ENCODE assay signal across 12 mouse cellular contexts in genomic region chr10:126144609-126145202, GRCm38 (mm10).
DNase-seq lines count a peak whose midpoint lies in the region; ATAC-seq and TF ChIP-seq lines count a peak whose summit lies in the region.
"Had no signal": no experiment of that assay in that cellular context is flagged by ENCODE, and none has a peak within 500 bp of the region (broad histone marks: within the 10 kb centered on the region; RNA-seq: fewer than 3 reads in every experiment).

No protein-coding gene starts in this region.

- peak; percentile 62 for DNase-seq in kidney, postnatal 0 days (ENCODE audit: low spot score)
- no peak for DNase-seq in kidney, adult 18-20 months
- DNase-seq in embryo, embryonic 11 days, result peak; percentile 44
- no peak for DNase-seq in right cerebral cortex, postnatal 4 days
- DNase-seq in cerebellum, postnatal 25 days, result no peak
- DNase-seq: cerebellum, postnatal 36 days; thymus, adult 18-20 months had no signal

- H3K4me3 ChIP-seq in kidney, postnatal 0 days (replicated peaks; ENCODE audit: low read depth, low read length), result peak overlapping the region; percentile 19
- H3K4me3 ChIP-seq in intestine, embryonic 16.5 days (ENCODE audit: low read length), result no peak overlapping the region
- H3K4me3 ChIP-seq in stomach, embryonic 14.5 days (ENCODE audit: low read depth, low read length), result no peak overlapping the region
- H3K4me3 ChIP-seq: heart, embryonic 12.5 days; hindbrain, embryonic 13.5 days had no signal

- H3K27me3 ChIP-seq in kidney, postnatal 0 days (ENCODE audit: insufficient read depth, low read length), result no peaks in the 10 kb centered on the region
- no peaks in the 10 kb centered on the region for H3K27me3 ChIP-seq in intestine, embryonic 16.5 days (replicated peaks; ENCODE audit: control insufficient read depth, insufficient read depth, low read length)
- no peaks in the 10 kb centered on the region for H3K27me3 ChIP-seq in stomach, embryonic 14.5 days (ENCODE audit: control insufficient read depth, insufficient read depth, low read length)
- H3K27me3 ChIP-seq: heart, embryonic 12.5 days; hindbrain, embryonic 13.5 days had no signal

- H3K27ac ChIP-seq in kidney, postnatal 0 days, result no peak overlapping the region
- 0 out of 2 replicates have a peak overlapping the region, but pooled peaks have one; percentile 10 for H3K27ac ChIP-seq in intestine, embryonic 16.5 days (ENCODE audit: low read length)
- peak overlapping the region; percentile 94 for H3K27ac ChIP-seq in stomach, embryonic 14.5 days (ENCODE audit: low read length)
- H3K27ac ChIP-seq: hindbrain, embryonic 13.5 days had no signal

- TF ChIP-seq CTCF in kidney, postnatal 0 days (IDR thresholded peaks at IDR 0.05; ENCODE audit: low read depth), result no peak

- no peak for ATAC-seq in kidney, postnatal 0 days (replicated peaks; ENCODE audit: low FRiP score, low read depth)
- ATAC-seq in intestine, embryonic 16.5 days, result no peak
- ATAC-seq in stomach, embryonic 14.5 days (ENCODE audit: insufficient number of reproducible peaks, insufficient read depth, low FRiP score, low read depth), result peak; percentile 49; the same call in 1 of the 2 replicates
- ATAC-seq in cerebellum, adult (ENCODE audit: insufficient number of reproducible peaks, low FRiP score, low TSS enrichment), result no peak

- no peaks in the 10 kb centered on the region for H3K9me3 ChIP-seq in kidney, postnatal 0 days (replicated peaks; ENCODE audit: low read length)
- H3K9me3 ChIP-seq in intestine, embryonic 16.5 days (ENCODE audit: control insufficient read depth, low read length), result no peaks in the 10 kb centered on the region
- no peaks in the 10 kb centered on the region for H3K9me3 ChIP-seq in stomach, embryonic 14.5 days (ENCODE audit: control insufficient read depth, low read depth, low read length)
- H3K9me3 ChIP-seq: heart, embryonic 12.5 days; hindbrain, embryonic 13.5 days had no signal

- peak overlapping the region; percentile 52 for H3K4me2 ChIP-seq in kidney, postnatal 0 days (ENCODE audit: low read length)
- H3K4me2 ChIP-seq in intestine, embryonic 16.5 days (ENCODE audit: low read depth, low read length), result peak overlapping the region; percentile 14; the same call in 1 of the 2 replicates
- H3K4me2 ChIP-seq in stomach, embryonic 14.5 days (replicated peaks; ENCODE audit: low read depth, low read length), result peak overlapping the region; percentile 33
- H3K4me2 ChIP-seq: heart, embryonic 12.5 days; hindbrain, embryonic 13.5 days had no signal

- WGBS in kidney, postnatal 0 days, result 29% methylated on average over 12 of the region's 12 CpGs
- WGBS in intestine, embryonic 16.5 days, result 55% methylated on average over 12 of the region's 12 CpGs
- 30% methylated on average over 12 of the region's 12 CpGs for WGBS in stomach, embryonic 14.5 days

- H3K36me3 ChIP-seq in kidney, postnatal 0 days (ENCODE audit: insufficient read depth, low read length), result no peaks in the 10 kb centered on the region
- H3K36me3 ChIP-seq in intestine, embryonic 16.5 days (ENCODE audit: control insufficient read depth, insufficient read depth, low read length), result no peaks in the 10 kb centered on the region
- H3K36me3 ChIP-seq in stomach, embryonic 14.5 days (ENCODE audit: control insufficient read depth, insufficient read depth, low read length), result no peaks in the 10 kb centered on the region
- H3K36me3 ChIP-seq: heart, embryonic 12.5 days; hindbrain, embryonic 13.5 days had no signal

- no peaks in the 10 kb centered on the region for H3K4me1 ChIP-seq in kidney, postnatal 0 days (replicated peaks; ENCODE audit: insufficient read depth, low read length)
- no peaks in the 10 kb centered on the region for H3K4me1 ChIP-seq in intestine, embryonic 16.5 days (ENCODE audit: control insufficient read depth, insufficient read depth, low read length)
- peaks cover 7% of the 10 kb centered on the region; the same call in 1 of the 2 replicates for H3K4me1 ChIP-seq in stomach, embryonic 14.5 days (ENCODE audit: control insufficient read depth, insufficient read depth, low read length)
- H3K4me1 ChIP-seq: heart, embryonic 12.5 days; hindbrain, embryonic 13.5 days had no signal

- no peak overlapping the region for H3K9ac ChIP-seq in kidney, postnatal 0 days (ENCODE audit: low read depth, low read length)
- no peak overlapping the region for H3K9ac ChIP-seq in intestine, embryonic 16.5 days (ENCODE audit: low read depth, low read length)
- no peak overlapping the region for H3K9ac ChIP-seq in stomach, embryonic 14.5 days (replicated peaks; ENCODE audit: low read depth, low read length)
- H3K9ac ChIP-seq: heart, embryonic 12.5 days; hindbrain, embryonic 13.5 days had no signal

Comparison
In these comparisons a context has a peak if more than half of its experiments do, and no peak if none do; other contexts are left out.
1. DNase-seq: peak in kidney, postnatal 0 days (single experiment) and embryo, embryonic 11 days (single experiment); none in kidney, adult 18-20 months (single experiment), right cerebral cortex, postnatal 4 days (single experiment) and cerebellum, postnatal 25 days (0 of 2).
2. Peak in every context shown above with its lines, with median percentiles within 50 percentile points of each other: H3K4me2 ChIP-seq.